Mouse (Mus musculus) cerebellum, adult 8-10 months (tissue): ENCODE measurements around the gene Ptdss2.

Experiments used
- DNase-seq: peaks from one replicate; pipeline ENCODE4 v3.0.0; 2022

The Ptdss2 gene

DNA sequence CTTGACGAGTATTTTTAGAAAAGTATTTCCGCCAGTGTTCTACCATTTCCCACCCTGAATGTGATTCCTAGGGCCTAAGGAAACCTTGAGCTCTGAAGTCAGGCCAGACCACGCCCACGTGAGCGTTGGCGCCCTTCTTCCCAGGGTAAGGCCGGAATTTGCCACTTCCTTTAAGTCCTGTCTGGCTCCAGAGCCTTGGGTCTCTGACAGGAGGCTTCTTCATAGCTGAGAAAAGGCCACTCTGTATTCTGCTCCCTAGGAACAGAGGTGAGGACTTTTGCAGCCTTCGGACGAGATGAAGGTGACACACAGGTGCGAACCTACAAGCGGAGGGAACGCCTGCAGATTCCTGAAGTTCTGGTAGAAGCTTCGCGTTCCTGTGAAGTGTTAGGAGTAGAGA, at the start of gene Ptdss2:
TSS of gene Ptdss2 (plus strand) at position 138 of the 400 bp plus-strand sequence.
- DNase-seq, result no peak

GRCm38 (mm10) chr7:141073782-141074181, 48.4 kb upstream of the Ptdss2 start:
- DNase-seq, result no peak

DNA sequence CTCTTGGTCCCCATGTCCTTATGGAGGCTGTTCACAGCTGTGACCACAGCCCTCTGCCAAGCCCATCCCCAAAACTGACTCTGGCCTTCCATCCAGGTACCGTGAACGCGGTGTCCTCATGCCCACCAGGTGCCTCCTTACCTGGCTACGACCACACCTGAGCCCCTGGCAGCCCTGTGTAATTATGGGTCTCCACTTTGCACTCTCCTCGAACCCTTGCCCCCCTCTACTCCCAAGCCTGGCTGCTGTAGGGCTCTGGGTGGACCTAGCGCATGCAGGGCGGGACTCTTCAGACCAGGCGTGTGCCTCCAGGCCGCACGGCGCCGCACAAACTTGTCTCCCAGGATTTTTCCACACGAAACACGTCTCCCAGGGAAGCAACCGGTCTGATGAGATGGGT, 44.3 kb upstream of the Ptdss2 start, which contains the start of gene Pkp3:
TSS of gene Pkp3 (plus strand) at position 378 of the 400 bp plus-strand sequence.
- DNase-seq, result no peak

- DNase-seq, result no peak
Measured at GRCm38 (mm10) chr7:141078876-141079275, 43.3 kb upstream of the Ptdss2 start.

DNA sequence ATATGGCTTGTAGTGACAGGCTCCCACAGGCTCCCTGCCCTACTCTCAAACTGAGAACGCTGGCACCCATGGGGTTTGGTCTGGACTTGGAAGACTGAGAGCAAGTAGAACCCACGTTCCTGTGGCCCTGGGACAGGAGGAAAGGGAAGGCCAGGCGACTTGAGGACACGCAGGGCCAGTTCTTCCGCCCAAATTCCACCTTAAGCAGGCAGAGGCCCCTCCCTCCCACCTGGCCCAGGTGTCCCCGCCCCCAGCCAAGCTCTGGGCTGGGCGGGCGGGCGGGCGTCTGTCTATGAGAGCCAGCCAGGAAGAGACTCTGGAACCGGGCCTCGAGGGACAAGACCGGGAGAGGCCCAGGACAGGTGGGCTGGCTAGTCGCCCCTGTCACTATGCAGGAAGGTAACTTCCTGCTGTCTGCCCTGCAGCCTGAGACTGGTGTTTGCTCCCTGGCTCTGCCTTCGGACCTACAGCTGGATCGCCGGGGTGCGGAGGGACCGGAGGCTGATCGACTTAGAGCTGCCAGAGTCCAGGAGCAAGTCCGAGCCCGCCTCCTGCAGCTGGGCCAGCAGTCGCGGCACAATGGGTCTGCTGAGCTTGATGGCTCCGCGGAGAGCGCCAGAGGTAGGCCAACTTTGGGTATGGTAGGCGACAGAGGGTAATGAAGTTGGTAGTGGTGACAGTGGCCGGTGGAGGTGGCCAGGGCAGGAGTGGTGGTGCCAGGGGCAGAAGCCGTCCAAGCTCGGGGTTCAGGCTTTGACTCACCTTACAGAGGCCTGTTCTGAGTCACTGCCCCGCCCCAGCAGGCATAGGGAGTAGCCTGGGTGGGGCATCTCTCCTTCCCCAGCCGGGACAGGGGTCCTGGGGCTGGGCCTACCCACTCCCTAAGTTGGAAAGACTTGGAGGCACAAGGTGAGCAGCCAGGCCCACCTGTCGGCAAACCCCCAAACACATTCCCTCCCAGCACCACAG, 42.4 kb upstream of the Ptdss2 start:
- no peak for DNase-seq

DNA sequence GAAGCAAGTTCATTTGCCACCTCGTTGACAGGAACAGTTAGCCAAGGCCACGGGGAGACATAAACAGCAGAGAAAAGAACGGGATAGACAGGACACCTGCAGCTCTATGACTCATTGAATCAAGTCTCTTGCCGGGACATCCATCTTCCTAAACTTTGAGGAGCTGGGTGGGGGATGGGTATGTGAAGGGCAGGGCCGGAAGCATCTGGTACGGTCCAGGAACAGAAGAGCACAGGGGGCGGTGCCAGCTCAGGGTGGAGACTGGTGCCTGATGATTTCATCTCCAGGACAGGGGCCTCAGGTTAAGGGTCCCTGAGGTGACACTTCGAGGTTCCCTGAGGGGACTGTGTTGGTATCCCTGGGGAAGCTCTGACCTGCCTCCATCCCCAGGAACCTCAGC, 34.3 kb upstream of the Ptdss2 start:
- DNase-seq, result no peak

- DNase-seq, result no peak
Measured at GRCm38 (mm10) chr7:141088473-141088872, 33.7 kb upstream of the Ptdss2 start.

GRCm38 (mm10) chr7:141090228-141090627, 32.0 kb upstream of the Ptdss2 start:
- DNase-seq, result no peak

DNA sequence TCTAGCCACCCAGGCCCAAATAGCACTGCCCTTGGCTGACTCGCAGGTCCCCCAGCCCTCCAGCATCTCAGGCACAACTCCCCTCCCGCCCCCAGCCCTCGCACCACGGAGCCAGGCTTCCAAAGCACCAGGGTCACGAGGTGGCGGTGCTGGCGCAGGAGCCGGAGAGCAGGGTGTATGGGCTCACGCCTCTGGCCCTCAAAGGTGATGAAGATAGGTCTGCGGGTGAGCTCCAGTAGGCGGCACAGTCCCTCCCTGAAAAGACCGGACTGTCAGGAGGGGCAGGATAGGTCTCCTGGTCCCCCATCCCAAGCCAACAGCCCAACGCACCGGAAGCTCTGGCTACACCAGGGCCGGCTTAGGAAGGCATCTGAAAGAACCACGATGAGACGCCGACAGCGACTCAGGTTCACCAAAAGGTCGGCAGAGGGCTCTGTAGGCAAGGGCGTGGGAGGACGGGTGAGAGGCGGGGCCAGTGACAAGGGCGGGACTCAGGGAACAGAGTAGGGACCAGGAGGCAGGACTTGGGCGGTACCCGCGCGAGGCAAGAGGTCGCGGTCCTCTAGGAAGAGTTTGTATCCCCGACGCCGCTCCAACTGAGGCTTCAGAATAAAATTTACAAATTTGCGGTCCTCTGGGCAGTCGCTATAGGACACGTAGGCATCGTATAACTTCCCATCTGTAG, 30.0 kb upstream of the Ptdss2 start:
- peak; percentile 76 for DNase-seq

DNA sequence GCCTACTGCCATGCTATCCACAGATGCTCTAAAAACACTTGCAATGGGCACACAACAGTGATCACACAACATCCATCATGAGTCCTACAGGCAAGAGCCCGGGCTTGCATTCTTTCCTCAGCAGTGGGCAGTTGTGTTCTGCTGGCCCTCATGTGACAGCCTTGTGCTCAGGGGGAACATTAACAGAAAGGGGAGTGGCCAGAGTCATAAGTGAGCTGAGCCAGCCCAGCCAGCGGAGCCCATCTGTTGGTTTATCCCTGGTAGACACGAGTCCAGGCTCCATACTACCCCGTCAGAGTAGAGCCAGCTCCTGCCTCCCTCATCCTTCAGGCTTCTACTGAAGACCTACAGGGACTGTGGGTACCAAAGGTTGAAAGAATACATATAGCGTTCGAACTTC, 28.2 kb upstream of the Ptdss2 start:
- DNase-seq, result no peak

GRCm38 (mm10) chr7:141094487-141095205, 27.5 kb upstream of the Ptdss2 start:
- no peak for DNase-seq

- no peak for DNase-seq
Measured at GRCm38 (mm10) chr7:141096021-141096420, 26.2 kb upstream of the Ptdss2 start.

DNA sequence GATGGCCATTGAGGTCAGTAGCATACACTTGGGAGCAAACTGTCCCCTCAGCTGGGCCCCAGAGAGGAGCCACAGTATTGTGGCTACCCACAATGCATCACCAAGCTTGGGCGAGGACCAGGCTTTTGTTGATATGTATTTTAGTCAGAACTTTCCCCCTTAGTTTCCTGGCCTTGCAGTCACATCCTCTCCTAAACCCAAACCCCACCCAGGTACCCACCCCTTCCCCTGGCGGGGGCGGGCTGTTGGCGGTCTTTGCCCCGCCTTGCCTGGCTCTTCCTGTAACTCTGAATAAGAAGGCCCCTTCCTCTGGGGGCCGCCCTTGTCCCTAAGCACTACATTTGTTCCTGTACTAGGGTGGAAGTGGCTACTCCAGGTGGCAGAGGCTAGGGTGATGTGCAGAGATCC, 25.5 kb upstream of the Ptdss2 start:
- DNase-seq, result no peak

DNA sequence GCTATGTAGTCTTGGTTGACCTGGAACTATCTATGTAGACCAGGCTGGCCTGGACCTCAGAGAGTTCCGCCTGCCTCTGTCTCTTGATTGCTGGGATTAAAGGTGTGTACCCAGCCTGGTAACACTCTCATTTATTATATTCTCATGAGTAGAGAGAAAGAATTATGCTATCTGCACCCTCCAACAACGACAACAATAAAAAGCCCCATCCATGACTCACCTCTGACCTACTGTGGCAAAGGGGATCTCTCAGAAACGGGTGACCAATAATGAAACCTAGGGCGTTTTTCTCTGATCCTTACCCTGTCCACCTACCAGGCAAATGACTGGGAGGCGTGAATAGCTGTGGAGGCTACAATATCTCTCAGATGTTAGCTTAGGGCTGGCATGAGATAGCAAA, 25.0 kb upstream of the Ptdss2 start:
- DNase-seq, result no peak

DNA sequence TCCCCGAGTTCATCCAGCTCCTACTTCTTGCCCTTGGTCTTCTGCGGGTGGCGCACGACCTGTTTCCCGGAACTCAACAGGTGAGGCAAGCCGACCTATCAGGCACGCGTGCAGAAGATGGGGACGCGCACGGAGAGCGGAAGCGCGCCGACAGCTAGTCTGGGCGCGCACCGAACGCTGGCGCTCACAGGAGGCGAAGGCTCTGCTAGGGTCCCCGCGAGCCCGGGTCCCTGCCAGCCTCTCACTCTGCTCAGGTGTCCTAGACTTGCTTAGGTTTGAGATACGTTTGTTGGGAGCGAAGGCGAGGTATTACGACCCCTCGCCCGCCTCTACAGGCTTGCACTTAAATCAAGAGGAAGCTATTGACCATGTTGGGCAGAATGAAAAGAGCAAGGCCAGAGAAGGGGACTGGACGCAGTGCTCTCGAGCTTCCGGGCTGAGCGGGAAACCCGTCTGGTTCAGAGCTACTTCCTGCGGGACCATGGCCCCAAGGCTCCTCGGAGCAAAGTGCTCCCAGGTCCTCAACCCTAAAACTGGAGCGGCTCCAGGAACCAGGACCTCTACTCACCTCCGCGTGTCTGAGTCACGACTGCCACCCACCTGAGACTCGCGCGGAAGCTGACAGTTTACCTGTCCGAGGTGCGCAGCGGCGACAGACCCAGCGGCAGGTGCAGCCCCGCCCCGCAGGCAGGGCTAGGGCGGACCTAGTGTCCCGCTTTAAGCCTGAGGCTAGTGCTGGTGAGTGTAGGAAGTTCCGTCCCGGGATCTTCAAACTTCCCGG, 22.1 kb upstream of the Ptdss2 start, which contains the start of gene Sigirr:
TSS of gene Sigirr (minus strand) at position 662 of the 781 bp plus-strand sequence.
- no peak for DNase-seq

- no peak for DNase-seq
Measured at GRCm38 (mm10) chr7:141103161-141103560, 19.0 kb upstream of the Ptdss2 start.

GRCm38 (mm10) chr7:141115874-141116273, 6.3 kb upstream of the Ptdss2 start:
- no peak for DNase-seq

DNA sequence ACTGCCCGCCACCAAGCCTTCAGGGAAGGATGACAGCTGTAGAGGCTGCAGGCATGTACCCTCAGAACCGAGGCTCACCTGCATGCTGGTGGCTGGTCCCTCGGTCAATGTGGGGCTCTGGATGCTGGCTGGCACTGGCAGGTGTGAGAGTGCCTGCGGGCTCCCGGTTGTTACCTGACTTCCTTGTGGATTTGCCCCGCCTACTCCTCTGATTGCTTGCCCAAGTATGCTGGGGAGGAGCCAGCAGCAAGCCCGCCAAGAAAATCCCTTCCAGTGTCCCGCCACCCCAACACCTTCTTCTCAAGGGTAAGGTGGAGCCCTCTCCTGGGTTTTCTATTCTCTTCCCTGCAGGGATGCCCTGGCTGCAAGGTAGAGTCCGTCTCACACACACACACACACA, 4.5 kb upstream of the Ptdss2 start, which contains the start of gene Ano9:
TSS of gene Ano9 (minus strand) at position 171 of the 400 bp plus-strand sequence.
- DNase-seq, result no peak

DNA sequence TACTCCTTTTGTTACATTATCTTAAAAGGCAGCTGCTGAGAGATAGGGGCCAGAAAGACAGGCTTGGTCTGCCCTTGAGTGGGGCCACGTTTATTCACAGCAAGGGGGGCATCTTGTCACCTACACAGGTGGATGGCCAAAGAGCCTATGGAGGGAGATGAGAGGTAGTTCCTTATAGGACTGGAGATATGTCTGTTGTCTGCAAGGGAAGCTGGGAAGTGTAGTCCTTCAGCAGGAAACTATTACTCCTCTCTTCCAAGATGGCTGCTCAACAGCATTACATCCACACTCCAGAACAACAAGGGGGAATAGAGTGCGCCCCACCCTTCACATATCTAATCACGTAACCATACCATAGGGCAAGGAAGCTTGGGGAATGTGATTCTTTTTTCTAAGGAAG, 2.7 kb upstream of the Ptdss2 start:
- DNase-seq, result no peak

DNA sequence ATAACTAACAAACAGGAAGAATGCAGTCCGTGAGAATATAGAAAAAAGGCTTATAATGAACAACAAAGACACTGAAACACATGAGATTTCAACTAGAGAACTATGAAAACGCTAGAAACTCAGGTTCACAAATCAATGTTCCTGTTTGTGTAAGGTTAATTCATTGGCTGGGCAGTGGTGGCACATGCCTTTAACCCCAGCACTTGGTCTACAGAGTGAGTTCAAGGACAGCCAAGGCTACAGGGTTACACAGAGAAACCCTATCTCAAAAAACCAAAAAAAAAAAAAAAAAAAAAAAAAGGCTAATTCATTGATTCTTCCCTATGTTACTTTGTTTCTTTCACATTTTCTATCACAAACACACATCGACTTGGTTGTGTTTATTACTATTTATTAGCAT, 1.6 kb upstream of the Ptdss2 start:
- no peak for DNase-seq

- DNase-seq, result no peak
Measured at GRCm38 (mm10) chr7:141121051-141121531, 1.1 kb upstream of the Ptdss2 start.
